Mouse (Mus musculus) megakaryocyte progenitor cell, adult 5-6 weeks (primary cell): Measurements from ENCODE around the gene Immt. TPM values are rescaled to one million over a fixed set of nuclear protein-coding genes. Genes with fewer than 3 reads are reported as not detected.

ENCODE experiments used
- ATAC-seq: replicated peaks from 2 replicates; pipeline ENCODE4 v1.8.0; 2016; ENCODE audit warnings: mild to moderate bottlenecking, moderate TSS enrichment, inconsistent platforms; ENCODE audit not compliant: poor library complexity
- total RNA-seq, 2 experiments: library from RNA; stranded (forward) in 1 of 2; stranded (reverse) in 1 of 2; fragments of 157-497, 149-512 nt in 1 of 2; fragments of 200-1000 nt in 1 of 2; gene quantifications; 2 replicates each; pipeline versions ENCODE4 v1.2.3 to v1.2.4; 2015 to 2017

The Immt gene
- total RNA-seq (2015), result 163 and 190 TPM in 2 replicates
- total RNA-seq (2017), result 128 and 149 TPM in 2 replicates

DNA sequence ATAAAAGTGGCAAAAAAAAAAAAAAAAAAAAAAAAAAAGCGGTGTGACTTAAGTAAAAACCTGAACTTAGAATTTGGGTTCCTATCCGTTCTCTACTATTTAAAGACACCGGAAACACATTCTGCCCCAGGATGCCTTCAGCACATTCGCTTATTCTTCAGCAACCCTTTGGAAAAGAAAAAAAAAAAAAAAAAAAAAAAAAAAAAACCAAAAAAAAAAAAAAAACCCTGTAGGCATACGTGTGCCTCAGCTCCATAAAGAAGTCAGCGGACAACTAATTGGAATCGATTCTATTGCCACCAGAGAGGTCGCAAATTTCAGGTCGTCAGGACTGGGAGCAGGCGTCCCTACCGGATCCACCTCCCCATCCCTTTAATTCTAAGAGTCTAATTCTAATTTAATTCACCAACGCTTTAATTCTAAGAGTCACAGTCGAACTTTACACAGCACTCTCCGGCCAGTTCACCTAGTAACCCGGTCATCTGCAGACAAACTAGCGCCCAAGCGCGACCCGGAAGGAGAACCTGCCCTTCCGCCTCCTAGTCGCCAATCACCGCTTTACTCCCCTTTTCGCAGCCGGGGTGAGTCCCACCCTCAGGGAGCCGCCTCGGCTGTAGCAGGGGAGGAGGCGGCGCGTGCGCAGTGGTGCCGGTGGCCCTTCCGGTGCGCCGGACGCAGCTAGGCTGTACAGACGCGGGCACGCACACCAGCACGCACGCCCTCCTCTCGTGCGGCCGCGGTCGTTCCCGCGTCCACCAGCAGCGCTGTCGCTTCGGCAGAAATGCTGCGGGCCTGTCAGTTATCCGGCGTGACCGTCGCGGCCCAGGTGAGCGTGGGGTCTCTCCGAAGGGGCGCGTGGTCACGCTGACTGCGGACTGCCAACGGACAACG is at the start of gene Immt:
Immt (plus strand) TSS at position 642 of the 891 bp plus-strand sequence.
- ATAC-seq, result peak; percentile 92

- ATAC-seq, result no peak
Observed at GRCm38 (mm10) chr6:71783165-71783564, 48.0 kb upstream of the Immt start.

DNA sequence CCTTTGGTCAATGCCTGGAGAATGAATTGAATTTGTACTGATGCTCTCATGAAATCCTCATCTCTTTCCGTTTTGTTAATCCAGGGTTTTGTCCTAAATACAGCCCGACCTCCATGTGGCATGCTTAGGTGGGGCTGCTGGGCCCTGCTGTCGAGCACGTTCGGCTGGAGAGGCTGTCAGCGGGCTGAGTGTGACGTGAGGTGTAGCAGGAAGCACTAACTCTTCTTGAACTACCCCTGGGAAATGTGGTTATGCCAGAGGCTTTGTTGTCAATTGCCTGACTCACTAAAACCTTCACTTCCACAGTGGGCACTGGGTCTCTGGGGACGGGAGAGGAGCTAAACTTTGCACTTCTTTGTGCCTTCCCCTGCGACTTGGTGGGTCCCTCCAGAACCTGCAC is 42.8 kb upstream of the Immt start:
- ATAC-seq, result no peak

GRCm38 (mm10) chr6:71791771-71792170 is 39.4 kb upstream of the Immt start:
- no peak for ATAC-seq

DNA sequence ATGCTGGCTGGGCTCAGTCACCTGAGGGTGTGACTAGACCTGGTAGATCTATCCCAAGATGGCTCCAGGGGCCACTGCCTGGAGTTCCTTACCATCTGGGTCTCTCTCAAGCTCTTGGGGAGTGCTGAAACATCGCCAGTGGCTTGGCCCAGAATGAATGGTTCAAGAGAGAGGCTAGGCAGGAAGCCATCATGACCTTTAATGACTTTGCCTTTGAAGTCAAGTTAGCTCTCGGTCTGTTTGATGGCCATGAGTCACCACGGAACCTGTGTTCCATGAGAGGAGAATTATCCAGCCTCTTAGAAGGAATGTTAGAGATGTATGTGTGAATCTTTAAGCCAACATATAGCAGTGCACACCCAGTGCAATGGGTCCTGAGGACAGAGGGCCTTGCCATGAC is 31.7 kb upstream of the Immt start:
- ATAC-seq, result no peak

- peak; percentile 71 for ATAC-seq
Observed at GRCm38 (mm10) chr6:71801011-71801713, 30.0 kb upstream of the Immt start.

- no peak for ATAC-seq
Observed at GRCm38 (mm10) chr6:71801714-71802094, 29.4 kb upstream of the Immt start.

DNA sequence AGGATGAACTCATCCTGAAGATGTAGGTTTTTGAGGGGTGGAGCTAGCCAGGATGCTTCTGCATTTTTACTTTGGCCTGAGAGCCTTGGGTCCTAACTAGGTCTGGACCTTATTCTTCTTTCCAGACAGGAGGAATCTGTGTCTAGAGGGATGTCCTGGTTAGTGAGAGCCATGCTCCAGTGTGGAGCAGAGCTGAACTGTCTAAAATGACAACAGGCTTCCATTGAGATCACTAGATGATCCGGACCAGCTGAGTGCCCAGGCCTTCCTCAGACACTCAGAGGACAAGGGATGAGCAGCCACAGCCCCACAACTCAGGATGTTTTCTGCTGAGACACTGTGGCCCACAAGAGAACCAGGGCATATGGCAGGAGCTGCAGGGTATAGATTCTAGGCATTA is 27.5 kb upstream of the Immt start:
- no peak for ATAC-seq

DNA sequence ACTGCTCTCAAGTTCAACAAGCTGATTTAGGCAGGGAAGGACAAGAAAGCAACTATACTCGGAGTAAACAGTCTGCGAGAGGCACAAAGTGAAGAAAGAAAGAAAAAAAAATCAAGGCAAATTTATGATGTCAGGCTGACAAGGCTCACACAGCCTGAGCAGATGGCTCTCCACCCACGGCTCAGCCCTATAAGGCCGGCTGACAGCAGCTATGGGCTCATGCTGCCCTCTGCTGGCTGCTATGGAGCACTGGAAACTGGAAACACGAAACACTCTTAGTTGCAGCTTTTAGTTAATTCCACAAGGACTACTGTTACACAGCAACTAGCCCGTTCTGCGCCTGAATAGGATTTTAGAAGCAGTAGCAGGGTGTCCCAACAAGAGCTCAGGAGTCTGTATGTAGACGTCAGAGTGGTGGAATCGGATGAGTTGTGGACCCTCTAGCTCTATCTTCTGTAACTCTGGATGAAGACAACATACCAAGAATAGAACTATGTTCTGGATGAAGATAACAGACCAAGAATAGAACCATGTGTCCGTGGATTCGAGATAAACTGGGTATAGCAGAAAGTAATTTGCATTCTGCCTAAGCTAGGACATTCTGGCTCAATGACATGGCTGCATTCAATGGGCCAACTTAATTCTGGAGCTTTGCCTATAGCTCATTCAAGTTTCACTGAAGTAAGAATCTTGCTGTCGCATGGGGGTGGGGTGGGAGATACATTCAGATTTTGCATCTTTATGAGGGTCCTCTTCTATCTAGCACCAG is 26.9 kb upstream of the Immt start:
- peak; percentile 95 for ATAC-seq

DNA sequence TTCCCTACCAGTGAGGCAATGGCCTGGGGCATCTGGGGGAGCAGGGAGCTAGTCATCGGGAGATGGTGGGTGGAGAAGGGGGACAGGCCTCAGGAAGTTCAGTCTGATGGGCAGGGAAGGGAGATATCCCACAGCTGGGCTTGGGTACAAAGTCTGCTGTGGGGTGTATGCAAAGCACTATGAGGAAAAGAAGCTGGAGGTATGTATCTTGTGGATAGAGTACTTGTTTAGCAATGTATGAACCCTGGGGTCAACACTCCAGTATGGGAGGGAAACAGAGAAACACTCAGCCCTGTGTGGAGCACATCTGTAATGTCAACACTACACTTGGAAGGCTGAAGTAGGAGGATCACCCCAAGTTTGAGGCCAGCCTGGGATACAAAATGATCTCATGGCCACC is 24.4 kb upstream of the Immt start:
- ATAC-seq, result no peak

DNA sequence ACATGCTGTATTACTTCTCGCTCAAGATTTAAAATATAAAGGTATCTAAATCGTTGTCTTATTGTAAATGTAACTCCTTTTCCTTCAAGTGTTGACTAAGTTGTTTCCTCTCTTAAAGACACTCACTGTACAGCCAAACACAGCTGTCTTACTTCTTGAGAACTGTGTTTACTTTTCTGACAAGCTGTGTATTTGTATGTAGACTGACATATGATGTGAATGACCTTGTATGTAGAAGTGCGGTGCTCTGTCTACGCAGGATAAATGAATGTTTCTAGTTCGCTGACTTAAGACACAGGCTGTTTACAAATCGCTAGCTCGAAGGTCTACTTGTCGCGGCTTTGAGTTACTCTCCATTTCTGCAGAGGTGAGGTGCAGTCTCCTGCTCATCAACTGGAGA is 21.2 kb upstream of the Immt start:
- no peak for ATAC-seq

- ATAC-seq, result no peak
Observed at GRCm38 (mm10) chr6:71812820-71813219, 18.3 kb upstream of the Immt start.

DNA sequence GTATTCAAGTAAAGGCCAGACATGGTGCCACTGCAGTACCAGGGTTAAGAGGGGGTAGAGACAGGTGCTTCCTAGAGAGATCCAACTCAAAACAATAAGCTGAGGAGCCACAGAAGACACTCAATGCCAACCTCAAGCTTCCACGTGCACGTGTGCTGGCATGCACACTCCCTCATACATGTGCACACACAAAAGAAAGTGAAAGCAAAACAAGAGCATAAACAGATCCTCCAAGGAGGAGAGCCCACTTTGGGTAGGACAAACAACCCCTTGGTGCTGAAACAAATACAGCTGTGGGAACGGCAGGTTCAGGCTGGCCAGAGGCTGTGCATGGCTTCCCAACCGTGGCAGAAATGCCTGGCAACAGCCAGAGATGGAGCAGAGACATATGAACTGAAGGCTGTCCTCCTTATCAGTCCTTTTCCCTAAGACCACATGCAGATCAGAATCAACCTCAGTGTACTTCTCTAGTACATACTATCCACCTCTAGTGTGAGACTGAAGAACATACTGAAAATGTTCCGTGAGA is 11.3 kb upstream of the Immt start:
- ATAC-seq, result no peak

DNA sequence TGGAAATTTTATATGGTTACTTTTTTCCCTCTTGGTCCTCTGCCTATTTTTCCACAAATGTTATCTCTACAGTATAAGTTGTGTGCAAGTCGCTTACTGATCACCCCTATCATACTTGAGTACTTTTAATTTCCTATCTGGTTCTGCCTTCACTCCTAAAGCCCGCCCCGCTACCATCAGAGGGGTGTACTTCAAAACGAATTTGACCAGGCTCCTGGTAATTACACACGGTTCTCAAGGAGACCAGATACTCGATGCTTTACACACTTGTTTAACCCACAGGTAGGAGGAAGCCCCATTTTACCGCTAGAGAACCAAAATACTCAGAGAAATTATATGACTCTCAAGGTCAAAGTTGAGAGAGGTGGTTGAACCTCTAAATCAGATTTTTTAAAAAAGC is 8.0 kb upstream of the Immt start:
- peak; percentile 33 for ATAC-seq

DNA sequence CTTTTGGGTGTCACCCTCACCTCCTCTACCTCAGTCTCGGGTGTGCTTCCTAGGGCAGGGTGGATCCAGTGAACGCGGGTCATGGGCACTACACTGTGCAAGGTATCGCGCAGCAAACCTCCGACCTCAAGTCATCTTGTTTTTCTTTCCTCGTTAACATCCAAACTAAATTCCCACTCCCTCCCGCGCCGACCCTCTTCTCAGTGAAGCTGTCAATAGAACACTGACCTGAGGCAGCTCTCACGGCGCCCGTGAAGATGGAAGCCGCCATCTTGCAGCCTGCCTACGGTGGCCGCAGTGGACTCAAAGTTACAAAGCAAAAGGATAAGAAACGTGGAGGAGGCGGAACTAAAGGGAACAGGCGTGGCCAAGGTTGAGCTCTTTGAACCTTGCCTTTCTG is 7.6 kb upstream of the Immt start:
- peak; percentile 100 for ATAC-seq

- no peak for ATAC-seq
Observed at GRCm38 (mm10) chr6:71823961-71824360, 7.2 kb upstream of the Immt start.

- ATAC-seq, result no peak
Observed at GRCm38 (mm10) chr6:71826869-71827268, 4.3 kb upstream of the Immt start, which contains the start of gene Mrpl35. TSS of gene Mrpl35 (minus strand) at chr6:71826969.

DNA sequence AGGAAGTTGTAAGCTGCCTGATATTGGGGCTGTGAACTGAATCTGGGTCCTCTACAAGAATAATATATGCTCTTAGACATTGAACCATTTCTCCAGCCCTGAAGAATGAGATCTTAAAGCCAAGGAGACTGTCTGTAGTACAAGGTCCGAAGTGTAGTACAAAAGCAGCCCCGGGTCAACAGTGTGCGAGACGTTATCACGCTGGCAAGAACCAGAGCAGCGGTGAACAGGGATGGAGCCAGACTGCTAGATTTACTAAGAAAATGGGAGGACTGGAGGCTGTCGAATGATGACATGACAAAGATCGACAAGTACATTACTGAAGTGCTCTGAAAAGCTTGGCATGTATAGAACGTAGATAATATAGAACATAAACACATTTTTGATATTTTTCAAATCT is 1.4 kb upstream of the Immt start:
- ATAC-seq, result no peak

DNA sequence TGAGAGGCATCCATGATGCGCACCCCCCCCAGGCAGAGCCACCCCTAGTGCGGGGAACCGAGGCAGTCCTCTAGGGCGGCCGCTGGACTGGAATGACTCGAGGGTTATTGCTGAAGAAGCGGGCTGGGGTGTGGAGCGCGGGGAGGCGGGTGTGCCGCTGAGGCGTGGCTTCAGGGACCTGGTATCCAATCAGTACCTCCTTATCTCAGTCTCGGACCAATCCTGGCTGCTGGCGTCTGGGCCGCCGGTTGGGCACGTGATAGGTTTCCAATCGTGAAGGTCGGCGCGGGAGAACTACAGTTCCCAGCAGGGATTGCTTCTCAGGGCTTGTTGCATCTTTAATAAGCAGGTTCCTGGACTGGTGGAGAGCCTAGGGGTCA is 440 bp downstream of the Immt start:
- ATAC-seq, result peak; percentile 93

DNA sequence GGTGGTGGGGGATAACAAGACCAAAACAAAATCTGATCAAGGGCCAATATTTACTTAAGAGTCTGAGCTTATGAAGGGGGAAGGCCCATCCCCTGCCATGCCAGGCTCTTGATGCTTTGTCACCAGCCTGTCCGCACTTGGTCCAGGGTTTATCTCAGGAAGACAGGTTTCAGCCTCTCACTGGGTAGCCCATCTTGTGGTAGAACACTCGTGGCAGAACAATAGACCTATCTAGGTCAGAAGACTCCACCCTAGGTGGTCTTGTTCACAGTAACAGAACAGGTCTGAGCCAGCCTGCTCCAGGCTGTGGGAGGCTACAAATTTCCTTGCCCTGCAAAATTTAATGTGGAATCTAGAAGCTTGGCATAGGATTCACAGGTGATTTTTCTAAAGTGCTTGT is 5.7 kb downstream of the Immt start:
- ATAC-seq, result 0 out of 2 replicates have a peak, but pooled peaks have one; percentile 29

GRCm38 (mm10) chr6:71839815-71840214 is 8.7 kb downstream of the Immt start:
- no peak for ATAC-seq
